Mouse (Mus musculus): Measurements from ENCODE around the gene Soga1. TPM values are rescaled to one million over a fixed set of nuclear protein-coding genes. Genes with fewer than 3 reads are reported as not detected.

Soga1 gene
- polyA plus RNA-seq, 1 experiment from 2014 or later, result 6.3 TPM

DNA sequence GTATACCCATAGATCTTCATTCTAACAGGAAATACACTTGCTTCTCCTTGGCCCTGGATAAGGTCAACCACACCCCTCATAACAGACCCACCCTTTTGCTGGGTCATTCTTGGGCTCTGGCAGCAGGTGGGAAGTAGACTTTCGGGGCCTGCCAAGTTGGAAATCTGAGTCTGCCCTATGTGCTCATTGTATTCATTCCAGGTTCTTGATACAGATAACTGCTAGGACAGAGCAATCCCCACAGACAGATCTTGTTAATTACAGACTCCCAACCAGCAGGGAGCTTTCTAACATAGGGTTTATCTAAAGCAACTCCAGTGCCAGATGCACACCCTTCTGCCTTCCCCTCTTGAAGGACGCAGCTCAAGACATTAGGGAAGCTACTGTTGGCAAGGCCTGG, 96.2 kb downstream of the Soga1 start:
- peaks cover 3% of the 10 kb centered on the region; the same call in 1 of the 2 replicates for H3K4me1 ChIP-seq (ENCODE audit: control insufficient read depth, insufficient read depth, low read length)
- ATAC-seq (ENCODE audit: low FRiP score, low TSS enrichment), result no peak
- no peak overlapping the region for H3K4me2 ChIP-seq (replicated peaks; ENCODE audit: low read depth, low read length)
- 87% methylated on average over 2 of the region's 2 CpGs for WGBS
- H3K36me3 ChIP-seq (ENCODE audit: control insufficient read depth, insufficient read depth, low read length), result no peaks in the 10 kb centered on the region
- H3K9me3 ChIP-seq (ENCODE audit: control insufficient read depth, low read length), result no peaks in the 10 kb centered on the region
- H3K9ac ChIP-seq (ENCODE audit: low read depth, low read length), result no peak overlapping the region
- no peak overlapping the region for H3K27ac ChIP-seq (ENCODE audit: low read depth, low read length)
- no peaks in the 10 kb centered on the region for H3K27me3 ChIP-seq (ENCODE audit: control insufficient read depth, insufficient read depth, low read length)
- H3K4me3 ChIP-seq (ENCODE audit: low read length), result no peak overlapping the region

DNA sequence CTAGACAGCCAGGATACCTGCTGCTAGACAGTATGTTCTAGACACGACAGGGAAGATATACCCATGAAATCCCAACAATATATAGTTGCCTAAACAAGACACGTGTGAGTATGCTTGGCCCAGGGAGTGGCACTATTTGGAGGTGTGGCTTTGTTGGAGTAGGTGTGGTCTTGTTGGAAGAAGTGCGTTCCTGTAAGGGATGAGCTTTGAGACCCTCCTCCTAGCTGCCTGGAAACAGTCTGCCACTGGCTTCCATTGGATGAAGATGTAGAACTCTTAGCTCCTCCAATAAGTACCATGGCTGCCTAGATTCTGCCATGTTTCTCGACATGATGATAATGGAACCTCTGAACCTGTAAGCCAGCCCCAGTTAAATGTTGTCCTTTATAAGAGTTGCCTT, 97.8 kb downstream of the Soga1 start:
- no peak for ATAC-seq (ENCODE audit: low FRiP score, low TSS enrichment)
- no peak overlapping the region for H3K4me2 ChIP-seq (replicated peaks; ENCODE audit: low read depth, low read length)
- H3K36me3 ChIP-seq (ENCODE audit: control insufficient read depth, insufficient read depth, low read length), result no peaks in the 10 kb centered on the region
- no peaks in the 10 kb centered on the region for H3K27me3 ChIP-seq (ENCODE audit: control insufficient read depth, insufficient read depth, low read length)
- H3K4me3 ChIP-seq (ENCODE audit: low read length), result no peak overlapping the region
- H3K9ac ChIP-seq (ENCODE audit: low read depth, low read length), result no peak overlapping the region
- 85% methylated on average over 4 of the region's 4 CpGs for WGBS
- H3K27ac ChIP-seq (ENCODE audit: low read depth, low read length), result no peak overlapping the region
- H3K4me1 ChIP-seq (ENCODE audit: control insufficient read depth, insufficient read depth, low read length), result peaks cover 3% of the 10 kb centered on the region; the same call in 1 of the 2 replicates
- no peaks in the 10 kb centered on the region for H3K9me3 ChIP-seq (ENCODE audit: control insufficient read depth, low read length)

DNA sequence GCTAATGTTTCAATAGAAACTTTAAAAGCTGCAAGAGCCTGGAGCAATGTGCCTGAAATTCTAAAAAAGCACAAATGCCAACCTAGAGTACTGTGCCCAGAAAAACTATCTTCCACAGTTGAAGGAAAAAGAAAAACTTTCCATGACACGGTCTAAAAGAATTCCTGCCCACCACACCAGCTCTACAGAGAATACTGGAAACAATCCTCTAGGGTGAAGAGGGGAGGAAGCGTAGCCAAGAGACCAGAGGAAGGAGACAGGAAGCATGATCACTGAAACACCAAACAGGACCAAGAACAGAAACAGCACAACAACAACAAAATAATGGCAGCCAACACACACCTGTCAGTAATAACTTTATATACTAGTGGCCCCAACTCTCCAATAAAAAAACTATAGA, 99.0 kb downstream of the Soga1 start:
- H3K4me2 ChIP-seq (replicated peaks; ENCODE audit: low read depth, low read length), result no peak overlapping the region
- WGBS, result 81% methylated on average over 2 of the region's 2 CpGs
- no peaks in the 10 kb centered on the region for H3K9me3 ChIP-seq (ENCODE audit: control insufficient read depth, low read length)
- no peak for ATAC-seq (ENCODE audit: low FRiP score, low TSS enrichment)
- H3K4me1 ChIP-seq (ENCODE audit: control insufficient read depth, insufficient read depth, low read length), result peaks cover 4% of the 10 kb centered on the region; the same call in 1 of the 2 replicates
- no peaks in the 10 kb centered on the region for H3K36me3 ChIP-seq (ENCODE audit: control insufficient read depth, insufficient read depth, low read length)
- no peak overlapping the region for H3K9ac ChIP-seq (ENCODE audit: low read depth, low read length)
- no peaks in the 10 kb centered on the region for H3K27me3 ChIP-seq (ENCODE audit: control insufficient read depth, insufficient read depth, low read length)
- H3K4me3 ChIP-seq (ENCODE audit: low read length), result no peak overlapping the region
- no peak overlapping the region for H3K27ac ChIP-seq (ENCODE audit: low read depth, low read length)

DNA sequence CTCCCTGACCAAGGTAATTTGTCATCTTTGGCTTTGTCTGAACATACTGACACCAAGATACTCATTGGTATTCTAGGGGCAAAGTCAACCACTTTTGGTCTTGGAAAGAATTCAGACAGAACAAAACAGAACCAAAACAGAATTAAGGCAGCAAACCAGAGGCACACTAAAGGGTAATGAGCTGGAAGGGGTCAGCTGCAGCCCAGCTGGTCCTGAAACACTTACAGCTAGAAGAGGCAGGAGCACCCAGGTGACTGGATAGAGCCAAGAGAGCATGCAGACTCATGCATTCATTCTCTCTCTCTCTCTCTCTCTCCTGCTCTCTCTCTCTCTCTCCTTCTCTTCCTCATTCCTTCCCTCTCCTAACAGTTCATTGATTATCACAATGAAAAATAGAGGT, 102.3 kb downstream of the Soga1 start:
- H3K4me1 ChIP-seq (ENCODE audit: control insufficient read depth, insufficient read depth, low read length), result 0 out of 2 replicates have a peak, but pooled peaks cover 5% of the 10 kb centered on the region
- no peak overlapping the region for H3K4me2 ChIP-seq (replicated peaks; ENCODE audit: low read depth, low read length)
- no peak overlapping the region for H3K9ac ChIP-seq (ENCODE audit: low read depth, low read length)
- no peaks in the 10 kb centered on the region for H3K27me3 ChIP-seq (ENCODE audit: control insufficient read depth, insufficient read depth, low read length)
- no peaks in the 10 kb centered on the region for H3K9me3 ChIP-seq (ENCODE audit: control insufficient read depth, low read length)
- no peak overlapping the region for H3K4me3 ChIP-seq (ENCODE audit: low read length)
- no peak for ATAC-seq (ENCODE audit: low FRiP score, low TSS enrichment)
- no peaks in the 10 kb centered on the region for H3K36me3 ChIP-seq (ENCODE audit: control insufficient read depth, insufficient read depth, low read length)
- H3K27ac ChIP-seq (ENCODE audit: low read depth, low read length), result no peak overlapping the region

DNA sequence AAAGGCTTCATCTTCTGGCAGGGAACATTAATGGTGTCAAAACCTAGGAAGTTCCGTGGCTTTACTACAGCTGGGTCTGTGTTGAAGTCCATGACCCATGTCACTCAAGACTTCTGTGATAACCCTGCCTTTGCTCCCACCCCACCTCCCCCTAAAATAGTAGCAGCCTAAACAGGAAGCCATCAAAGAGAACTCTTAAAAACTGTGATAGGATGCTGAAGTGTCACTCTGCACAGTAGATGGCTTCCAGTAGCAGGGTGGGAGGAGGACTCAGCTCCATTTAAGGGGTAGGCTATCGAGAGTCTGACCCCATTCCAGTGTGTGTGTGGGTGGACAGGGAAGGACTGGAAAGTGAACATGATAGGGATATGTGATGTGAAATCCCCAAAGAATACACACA, 104.1 kb downstream of the Soga1 start:
- Histone ChIP-seq H3K4me2 (replicated peaks; ENCODE audit: low read depth, low read length) (no peak overlapping the region), H3K9me3 (ENCODE audit: control insufficient read depth, low read length) (no peaks in the 10 kb centered on the region), H3K9ac (ENCODE audit: low read depth, low read length) (no peak overlapping the region), H3K27me3 (ENCODE audit: control insufficient read depth, insufficient read depth, low read length) (no peaks in the 10 kb centered on the region), H3K36me3 (ENCODE audit: control insufficient read depth, insufficient read depth, low read length) (no peaks in the 10 kb centered on the region), H3K27ac (ENCODE audit: low read depth, low read length) (no peak overlapping the region), H3K4me3 (ENCODE audit: low read length) (no peak overlapping the region), H3K4me1 (ENCODE audit: control insufficient read depth, insufficient read depth, low read length) (0 out of 2 replicates have a peak, but pooled peaks cover 5% of the 10 kb centered on the region)
- 6% methylated on average over 2 of the region's 2 CpGs for WGBS
- ATAC-seq (ENCODE audit: low FRiP score, low TSS enrichment), result peak; percentile 66

DNA sequence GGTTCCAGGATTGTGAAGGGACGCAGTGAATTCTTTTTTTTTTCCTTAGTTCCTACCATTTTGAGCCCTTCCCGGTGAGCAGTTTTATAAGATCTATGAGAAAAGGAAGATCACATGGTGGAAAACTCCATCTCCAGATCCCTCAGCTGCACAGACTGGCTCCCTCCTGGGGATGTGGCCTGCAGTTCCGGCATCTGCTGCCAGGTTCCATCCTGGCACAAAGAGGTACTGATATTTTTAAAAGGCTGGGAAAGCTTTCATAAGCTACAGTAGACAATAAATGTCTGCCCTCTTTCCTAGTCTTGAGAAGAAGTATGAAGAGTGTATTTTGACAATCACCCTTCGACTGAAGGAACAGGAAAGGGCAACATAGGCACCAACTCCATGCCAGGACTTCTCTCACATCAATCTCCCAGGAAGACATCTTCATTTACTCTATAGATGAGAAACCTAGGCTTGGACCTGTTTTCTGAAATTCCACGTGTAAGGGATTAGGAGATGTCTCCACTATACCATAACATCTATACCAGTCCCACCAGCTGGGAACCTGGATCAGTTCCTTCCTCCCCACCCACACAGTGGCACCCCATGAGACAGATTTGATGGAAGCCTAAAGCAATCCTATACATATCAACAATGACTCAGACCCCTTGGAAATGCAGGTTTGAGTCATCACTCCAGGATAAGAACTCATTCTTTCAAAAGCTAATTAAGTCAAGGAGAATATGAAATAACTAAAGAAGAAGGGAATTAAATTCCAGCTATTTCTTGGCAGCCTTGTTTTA, 105.5 kb downstream of the Soga1 start:
- no peak overlapping the region for H3K9ac ChIP-seq (ENCODE audit: low read depth, low read length)
- 0 out of 2 replicates have a peak, but pooled peaks cover 5% of the 10 kb centered on the region for H3K4me1 ChIP-seq (ENCODE audit: control insufficient read depth, insufficient read depth, low read length)
- no peaks in the 10 kb centered on the region for H3K36me3 ChIP-seq (ENCODE audit: control insufficient read depth, insufficient read depth, low read length)
- no peaks in the 10 kb centered on the region for H3K9me3 ChIP-seq (ENCODE audit: control insufficient read depth, low read length)
- WGBS, result 89% methylated on average over 5 of the region's 5 CpGs
- no peak for ATAC-seq (ENCODE audit: low FRiP score, low TSS enrichment)
- no peak overlapping the region for H3K4me3 ChIP-seq (ENCODE audit: low read length)
- no peak overlapping the region for H3K4me2 ChIP-seq (replicated peaks; ENCODE audit: low read depth, low read length)
- H3K27ac ChIP-seq (ENCODE audit: low read depth, low read length), result no peak overlapping the region
- no peaks in the 10 kb centered on the region for H3K27me3 ChIP-seq (ENCODE audit: control insufficient read depth, insufficient read depth, low read length)

DNA sequence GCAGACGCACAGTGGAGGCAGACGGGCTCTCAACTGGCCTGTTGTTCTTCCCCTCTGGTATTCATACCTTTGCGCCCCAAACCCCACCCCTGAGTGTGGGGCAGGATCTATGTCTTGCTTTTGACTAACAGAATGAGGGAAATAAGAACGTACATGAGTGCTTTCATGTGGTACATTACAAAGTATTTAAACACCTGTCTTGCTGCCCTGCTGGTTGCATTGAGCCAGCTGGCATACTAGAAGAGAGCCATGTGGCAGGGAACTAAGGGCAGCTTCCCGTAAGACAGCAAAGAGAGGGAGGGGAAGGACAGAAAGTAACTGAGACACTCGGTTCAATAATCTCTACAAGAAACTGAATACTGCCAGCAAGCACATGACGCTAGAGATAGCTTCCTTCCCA, 108.8 kb downstream of the Soga1 start:
- Histone ChIP-seq H3K36me3 (ENCODE audit: control insufficient read depth, insufficient read depth, low read length) (no peaks in the 10 kb centered on the region), H3K27ac (ENCODE audit: low read depth, low read length) (no peak overlapping the region), H3K9ac (ENCODE audit: low read depth, low read length) (no peak overlapping the region), H3K27me3 (ENCODE audit: control insufficient read depth, insufficient read depth, low read length) (no peaks in the 10 kb centered on the region), H3K9me3 (ENCODE audit: control insufficient read depth, low read length) (no peaks in the 10 kb centered on the region), H3K4me3 (ENCODE audit: low read length) (no peak overlapping the region), H3K4me1 (ENCODE audit: control insufficient read depth, insufficient read depth, low read length) (0 out of 2 replicates have a peak, but pooled peaks cover 5% of the 10 kb centered on the region), H3K4me2 (replicated peaks; ENCODE audit: low read depth, low read length) (no peak overlapping the region)
- no peak for ATAC-seq (ENCODE audit: low FRiP score, low TSS enrichment)
- 63% methylated on average over 7 of the region's 7 CpGs for WGBS

DNA sequence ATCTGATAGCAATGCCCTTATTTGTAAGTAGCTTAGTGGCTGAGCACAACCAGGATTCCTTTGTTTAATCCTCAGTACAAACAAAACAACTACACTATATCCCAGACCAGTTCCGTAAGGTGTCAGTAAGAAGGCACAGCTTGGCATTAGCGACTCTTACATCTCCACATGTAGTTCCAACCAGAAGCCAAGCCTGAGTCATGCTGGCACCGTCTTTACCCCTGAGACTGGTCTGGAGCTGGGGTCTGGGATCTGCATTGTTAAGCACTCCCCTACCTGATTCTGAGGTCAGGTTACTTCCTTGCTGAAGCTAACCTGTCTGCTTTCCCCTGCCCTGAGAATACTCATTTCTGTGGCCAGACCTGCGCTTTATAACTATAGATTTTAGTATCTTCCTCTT, 110.6 kb downstream of the Soga1 start:
- ATAC-seq (ENCODE audit: low FRiP score, low TSS enrichment), result no peak
- no peaks in the 10 kb centered on the region for H3K36me3 ChIP-seq (ENCODE audit: control insufficient read depth, insufficient read depth, low read length)
- no peak overlapping the region for H3K27ac ChIP-seq (ENCODE audit: low read depth, low read length)
- no peak overlapping the region for H3K9ac ChIP-seq (ENCODE audit: low read depth, low read length)
- WGBS, result 86% methylated on average over 4 of the region's 4 CpGs
- no peaks in the 10 kb centered on the region for H3K9me3 ChIP-seq (ENCODE audit: control insufficient read depth, low read length)
- H3K4me2 ChIP-seq (replicated peaks; ENCODE audit: low read depth, low read length), result no peak overlapping the region
- H3K27me3 ChIP-seq (ENCODE audit: control insufficient read depth, insufficient read depth, low read length), result no peaks in the 10 kb centered on the region
- H3K4me1 ChIP-seq (ENCODE audit: control insufficient read depth, insufficient read depth, low read length), result no peaks in the 10 kb centered on the region
- H3K4me3 ChIP-seq (ENCODE audit: low read length), result no peak overlapping the region

DNA sequence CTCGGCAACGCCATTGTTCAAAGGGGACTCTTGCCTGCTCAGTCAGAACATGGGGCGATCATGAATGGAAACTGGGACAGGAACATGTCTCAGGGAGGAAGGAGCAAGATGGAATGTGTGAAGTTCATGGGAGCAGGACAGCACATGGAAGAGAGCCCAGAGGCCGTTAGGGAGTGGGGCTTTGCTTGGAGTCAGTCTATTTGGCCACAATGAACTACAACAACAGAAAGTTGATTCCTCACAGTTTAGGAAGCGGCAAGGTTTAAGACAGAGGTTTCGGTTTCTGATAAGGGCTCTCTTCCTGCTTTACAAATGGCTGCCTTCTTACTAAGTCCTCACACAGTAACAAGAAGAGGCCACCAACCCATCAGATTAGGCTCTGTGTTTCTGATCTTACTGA, 111.7 kb downstream of the Soga1 start:
- no peaks in the 10 kb centered on the region for H3K9me3 ChIP-seq (ENCODE audit: control insufficient read depth, low read length)
- H3K4me2 ChIP-seq (replicated peaks; ENCODE audit: low read depth, low read length), result no peak overlapping the region
- 79% methylated on average over 6 of the region's 6 CpGs for WGBS
- H3K4me1 ChIP-seq (ENCODE audit: control insufficient read depth, insufficient read depth, low read length), result no peaks in the 10 kb centered on the region
- no peak overlapping the region for H3K9ac ChIP-seq (ENCODE audit: low read depth, low read length)
- no peak overlapping the region for H3K4me3 ChIP-seq (ENCODE audit: low read length)
- H3K36me3 ChIP-seq (ENCODE audit: control insufficient read depth, insufficient read depth, low read length), result no peaks in the 10 kb centered on the region
- no peaks in the 10 kb centered on the region for H3K27me3 ChIP-seq (ENCODE audit: control insufficient read depth, insufficient read depth, low read length)
- no peak overlapping the region for H3K27ac ChIP-seq (ENCODE audit: low read depth, low read length)
- ATAC-seq (ENCODE audit: low FRiP score, low TSS enrichment), result no peak
